Mouse (Mus musculus): Measurements from ENCODE around the gene Gm20388. TPM values are rescaled to one million over a fixed set of nuclear protein-coding genes. Genes with fewer than 3 reads are reported as not detected.
A peak's percentile ranks its signal among the peaks of the same experiment; 100 is the strongest.

The Gm20388 gene
- polyA plus RNA-seq, 1 experiment from 2014 or later, result 5.3 TPM

DNA sequence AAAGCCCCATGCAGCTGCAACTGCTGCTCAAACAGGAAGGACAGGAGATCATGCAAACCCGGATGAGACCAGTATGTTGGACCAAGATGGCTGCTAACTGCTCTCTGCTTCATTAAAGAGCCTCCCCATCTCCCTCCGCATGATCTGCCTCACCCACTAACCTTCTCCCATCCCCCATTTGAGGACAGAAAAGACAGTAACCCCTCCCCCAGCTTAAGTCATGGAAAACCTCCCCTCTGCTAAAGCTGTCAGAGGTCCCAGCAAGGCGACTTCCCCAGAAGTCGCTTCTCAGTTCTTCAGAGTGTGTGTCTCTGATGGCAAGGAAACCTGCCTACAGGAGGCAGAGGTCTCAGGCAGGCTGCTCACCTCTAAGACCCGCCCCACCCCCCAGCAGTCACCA is 1777.9 kb downstream of the Gm20388 start:
- ATAC-seq (replicated peaks; ENCODE audit: low FRiP score), result no peak
- Histone ChIP-seq H3K36me3 (ENCODE audit: control insufficient read depth, insufficient read depth, low read length) (no peaks in the 10 kb centered on the region), H3K9me3 (ENCODE audit: control insufficient read depth, low read length) (no peaks in the 10 kb centered on the region), H3K9ac (ENCODE audit: low read depth, low read length) (no peak overlapping the region), H3K27ac (ENCODE audit: low read depth, low read length) (no peak overlapping the region), H3K4me1 (replicated peaks; ENCODE audit: control insufficient read depth, insufficient read depth, low read length) (no peaks in the 10 kb centered on the region), H3K4me3 (ENCODE audit: low read depth, low read length) (no peak overlapping the region), H3K27me3 (replicated peaks; ENCODE audit: control insufficient read depth, insufficient read depth, low read length) (no peaks in the 10 kb centered on the region), H3K4me2 (no peak overlapping the region)
- no peak for DNase-seq (ENCODE audit: low spot score)
- 30% methylated on average over 5 of the region's 5 CpGs for WGBS

GRCm38 (mm10) chr8:121694453-121694852 is 1783.8 kb downstream of the Gm20388 start:
- Histone ChIP-seq H3K36me3 (ENCODE audit: control insufficient read depth, insufficient read depth, low read length) (no peaks in the 10 kb centered on the region), H3K4me1 (replicated peaks; ENCODE audit: control insufficient read depth, insufficient read depth, low read length) (peaks cover 5% of the 10 kb centered on the region; the same call in 1 of the 2 replicates), H3K27me3 (replicated peaks; ENCODE audit: control insufficient read depth, insufficient read depth, low read length) (0 out of 2 replicates have a peak, but pooled peaks cover 3% of the 10 kb centered on the region), H3K9ac (ENCODE audit: low read depth, low read length) (no peak overlapping the region), H3K4me3 (ENCODE audit: low read depth, low read length) (no peak overlapping the region), H3K9me3 (ENCODE audit: control insufficient read depth, low read length) (no peaks in the 10 kb centered on the region), H3K4me2 (no peak overlapping the region), H3K27ac (ENCODE audit: low read depth, low read length) (no peak overlapping the region)
- WGBS, result 52% methylated on average over 4 of the region's 4 CpGs
- DNase-seq (ENCODE audit: low spot score), result no peak
- ATAC-seq (replicated peaks; ENCODE audit: low FRiP score), result no peak

DNA sequence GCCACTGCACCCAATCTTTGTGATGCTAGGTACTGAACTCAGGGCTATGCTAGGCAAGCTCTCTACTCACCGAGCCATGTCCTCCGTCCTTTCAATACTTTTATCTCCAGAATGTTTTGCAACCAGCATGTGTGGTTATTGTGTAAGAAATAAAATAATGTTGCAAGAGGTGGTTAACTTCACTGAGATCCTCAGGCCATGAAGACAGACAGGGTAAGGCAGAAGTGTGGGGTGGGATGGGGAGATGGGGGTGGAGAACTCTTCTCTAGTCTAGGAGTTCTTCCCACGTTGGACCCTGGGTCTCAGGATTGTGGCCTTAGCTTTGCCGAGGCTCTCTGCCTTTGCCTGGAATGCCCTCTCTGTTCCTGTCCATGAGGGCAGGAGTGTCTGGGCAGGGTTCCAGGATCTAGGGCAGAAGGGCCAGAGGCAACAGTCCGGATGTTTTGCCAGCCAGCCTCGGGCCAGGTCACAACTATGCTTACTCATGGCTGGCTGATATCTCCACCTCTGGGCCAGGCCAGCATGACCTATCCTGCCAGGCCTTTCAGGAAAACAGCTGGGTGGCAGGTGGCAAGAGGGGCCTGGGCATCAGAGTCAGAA is 1785.0 kb downstream of the Gm20388 start:
- H3K4me2 ChIP-seq, result no peak overlapping the region
- 78% methylated on average over 6 of the region's 6 CpGs for WGBS
- H3K4me3 ChIP-seq (ENCODE audit: low read depth, low read length), result no peak overlapping the region
- no peak overlapping the region for H3K27ac ChIP-seq (ENCODE audit: low read depth, low read length)
- no peaks in the 10 kb centered on the region for H3K36me3 ChIP-seq (ENCODE audit: control insufficient read depth, insufficient read depth, low read length)
- ATAC-seq (replicated peaks; ENCODE audit: low FRiP score) (no peak), DNase-seq (ENCODE audit: low spot score) (no peak)
- H3K4me1 ChIP-seq (replicated peaks; ENCODE audit: control insufficient read depth, insufficient read depth, low read length), result peaks cover 5% of the 10 kb centered on the region; the same call in 1 of the 2 replicates
- no peak overlapping the region for H3K9ac ChIP-seq (ENCODE audit: low read depth, low read length)
- H3K27me3 ChIP-seq (replicated peaks; ENCODE audit: control insufficient read depth, insufficient read depth, low read length), result 0 out of 2 replicates have a peak, but pooled peaks cover 3% of the 10 kb centered on the region
- no peaks in the 10 kb centered on the region for H3K9me3 ChIP-seq (ENCODE audit: control insufficient read depth, low read length)

DNA sequence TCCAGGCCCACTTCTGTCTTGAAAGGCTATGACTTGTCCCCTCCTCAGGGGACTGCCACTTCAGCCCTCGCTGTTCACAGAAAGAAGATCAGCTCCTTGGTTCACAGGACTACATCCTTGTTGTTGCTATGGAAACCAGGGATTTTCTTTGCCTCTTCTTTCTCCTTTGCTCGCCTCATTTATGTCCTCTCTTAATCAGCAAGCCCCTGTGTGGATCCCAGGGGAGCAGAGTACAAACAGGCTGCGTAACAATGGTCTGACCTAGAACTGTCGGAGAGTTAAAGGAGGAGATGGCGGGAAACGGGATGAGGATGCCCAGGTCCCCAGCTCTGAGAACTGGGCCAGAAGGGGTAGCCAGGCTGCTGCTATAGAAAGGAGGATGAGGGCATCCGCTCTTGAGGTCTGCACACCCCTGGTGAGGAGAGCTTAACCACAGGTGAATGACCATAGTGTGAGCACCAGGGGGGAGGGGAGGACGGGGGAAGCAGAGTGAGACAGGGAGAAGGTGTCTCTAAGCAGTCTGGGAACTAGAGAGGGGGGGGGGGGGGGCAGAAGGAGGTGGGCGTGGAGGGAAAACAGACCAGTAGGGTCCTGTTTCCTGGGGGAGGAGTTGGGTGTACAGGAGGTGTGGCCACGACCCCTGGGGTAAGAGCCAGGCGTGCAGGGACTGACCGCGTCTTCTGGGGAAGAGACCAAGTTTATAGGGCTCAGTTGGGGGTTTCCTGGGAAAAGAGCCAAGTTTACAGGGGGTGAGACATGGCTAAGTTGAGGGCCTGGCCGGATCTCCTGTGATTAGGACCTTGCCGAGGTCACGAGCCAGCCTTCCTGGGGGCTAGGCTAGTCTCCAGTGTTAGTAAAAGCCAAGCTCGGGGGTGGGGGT is 1787.3 kb downstream of the Gm20388 start:
- ATAC-seq (replicated peaks; ENCODE audit: low FRiP score) (no peak), DNase-seq (ENCODE audit: low spot score) (no peak)
- H3K4me2 ChIP-seq, result peak overlapping the region; percentile 45
- peaks cover 5% of the 10 kb centered on the region; the same call in 1 of the 2 replicates for H3K4me1 ChIP-seq (replicated peaks; ENCODE audit: control insufficient read depth, insufficient read depth, low read length)
- H3K4me3 ChIP-seq (ENCODE audit: low read depth, low read length), result peak overlapping the region; percentile 7; the same call in 1 of the 2 replicates
- H3K9ac ChIP-seq (ENCODE audit: low read depth, low read length), result no peak overlapping the region
- 7% methylated on average over 17 of the region's 17 CpGs for WGBS
- 0 out of 2 replicates have a peak, but pooled peaks cover 3% of the 10 kb centered on the region for H3K27me3 ChIP-seq (replicated peaks; ENCODE audit: control insufficient read depth, insufficient read depth, low read length)
- no peak overlapping the region; the same call in 1 of the 2 replicates for H3K27ac ChIP-seq (ENCODE audit: low read depth, low read length)
- no peaks in the 10 kb centered on the region for H3K9me3 ChIP-seq (ENCODE audit: control insufficient read depth, low read length)
- H3K36me3 ChIP-seq (ENCODE audit: control insufficient read depth, insufficient read depth, low read length), result no peaks in the 10 kb centered on the region

DNA sequence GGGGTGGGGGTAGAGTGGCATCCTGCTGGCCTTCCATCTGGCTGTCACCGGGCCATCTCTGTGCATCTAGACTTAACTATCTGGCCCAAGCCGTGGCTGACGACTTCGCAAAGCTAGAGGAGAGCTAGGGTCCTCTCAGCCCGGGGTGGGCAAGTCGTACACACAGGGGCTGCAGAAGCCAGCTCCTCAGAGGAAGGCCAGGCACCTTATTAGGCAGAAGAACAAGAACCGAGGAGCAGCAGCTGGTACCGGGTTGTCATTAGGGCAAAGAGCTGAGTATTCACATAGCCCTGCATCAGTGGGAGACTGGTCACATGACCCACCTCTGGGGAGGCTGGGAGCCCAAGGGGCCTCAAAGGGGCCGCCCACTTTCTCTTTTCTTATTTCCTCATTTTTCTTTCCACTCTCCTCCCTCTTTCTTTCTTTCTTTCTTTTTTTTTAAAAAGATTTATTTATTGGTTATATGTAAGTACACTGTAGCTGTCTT is 1788.0 kb downstream of the Gm20388 start:
- Histone ChIP-seq H3K9ac (ENCODE audit: low read depth, low read length) (no peak overlapping the region), H3K27me3 (replicated peaks; ENCODE audit: control insufficient read depth, insufficient read depth, low read length) (0 out of 2 replicates have a peak, but pooled peaks cover 3% of the 10 kb centered on the region), H3K4me3 (ENCODE audit: low read depth, low read length) (no peak overlapping the region), H3K9me3 (ENCODE audit: control insufficient read depth, low read length) (no peaks in the 10 kb centered on the region), H3K4me1 (replicated peaks; ENCODE audit: control insufficient read depth, insufficient read depth, low read length) (peaks cover 5% of the 10 kb centered on the region; the same call in 1 of the 2 replicates), H3K4me2 (peak overlapping the region; percentile 45), H3K27ac (ENCODE audit: low read depth, low read length) (no peak overlapping the region; the same call in 1 of the 2 replicates), H3K36me3 (ENCODE audit: control insufficient read depth, insufficient read depth, low read length) (no peaks in the 10 kb centered on the region)
- 11% methylated on average over 9 of the region's 9 CpGs for WGBS
- ATAC-seq (replicated peaks; ENCODE audit: low FRiP score) (no peak), DNase-seq (ENCODE audit: low spot score) (no peak)

DNA sequence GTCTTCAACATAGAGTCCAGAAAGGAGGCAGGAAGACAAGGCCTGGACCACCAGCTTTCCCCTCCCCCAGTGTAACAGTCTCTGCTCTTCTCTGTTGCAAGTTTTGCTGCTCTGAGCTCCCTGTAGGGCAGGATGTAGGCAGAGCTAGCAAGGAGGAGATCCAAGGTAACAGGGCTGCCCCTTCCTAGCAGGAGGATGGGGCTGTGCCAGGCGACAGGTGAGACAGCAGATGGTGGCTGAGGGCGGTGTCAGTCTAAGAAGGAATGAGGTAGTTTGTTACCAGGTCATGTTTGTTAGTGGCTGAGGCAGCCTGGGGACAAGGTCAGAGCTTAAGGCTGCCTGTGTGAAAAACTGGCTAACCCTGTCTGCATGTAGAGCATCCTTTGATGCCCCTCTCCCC is 1789.3 kb downstream of the Gm20388 start:
- Histone ChIP-seq H3K4me1 (replicated peaks; ENCODE audit: control insufficient read depth, insufficient read depth, low read length) (peaks cover 5% of the 10 kb centered on the region; the same call in 1 of the 2 replicates), H3K36me3 (ENCODE audit: control insufficient read depth, insufficient read depth, low read length) (no peaks in the 10 kb centered on the region), H3K4me3 (ENCODE audit: low read depth, low read length) (no peak overlapping the region), H3K27me3 (replicated peaks; ENCODE audit: control insufficient read depth, insufficient read depth, low read length) (0 out of 2 replicates have a peak, but pooled peaks cover 3% of the 10 kb centered on the region), H3K9me3 (ENCODE audit: control insufficient read depth, low read length) (no peaks in the 10 kb centered on the region), H3K9ac (ENCODE audit: low read depth, low read length) (no peak overlapping the region), H3K4me2 (no peak overlapping the region), H3K27ac (ENCODE audit: low read depth, low read length) (no peak overlapping the region)
- WGBS, result 76% methylated on average over 2 of the region's 2 CpGs
- ATAC-seq (replicated peaks; ENCODE audit: low FRiP score) (no peak), DNase-seq (ENCODE audit: low spot score) (no peak)

GRCm38 (mm10) chr8:121705174-121705573 is 1794.5 kb downstream of the Gm20388 start:
- no peak overlapping the region for H3K27ac ChIP-seq (ENCODE audit: low read depth, low read length)
- H3K4me3 ChIP-seq (ENCODE audit: low read depth, low read length), result no peak overlapping the region
- no peaks in the 10 kb centered on the region; the same call in none of the 2 replicates for H3K27me3 ChIP-seq (replicated peaks; ENCODE audit: control insufficient read depth, insufficient read depth, low read length)
- no peak for DNase-seq (ENCODE audit: low spot score)
- WGBS, result 60% methylated on average over 3 of the region's 3 CpGs
- no peak overlapping the region for H3K4me2 ChIP-seq
- H3K36me3 ChIP-seq (ENCODE audit: control insufficient read depth, insufficient read depth, low read length), result no peaks in the 10 kb centered on the region
- no peak overlapping the region for H3K9ac ChIP-seq (ENCODE audit: low read depth, low read length)
- no peaks in the 10 kb centered on the region for H3K4me1 ChIP-seq (replicated peaks; ENCODE audit: control insufficient read depth, insufficient read depth, low read length)
- no peak for ATAC-seq (replicated peaks; ENCODE audit: low FRiP score)
- no peaks in the 10 kb centered on the region for H3K9me3 ChIP-seq (ENCODE audit: control insufficient read depth, low read length)

GRCm38 (mm10) chr8:121706956-121707355 is 1796.3 kb downstream of the Gm20388 start:
- Histone ChIP-seq H3K27me3 (replicated peaks; ENCODE audit: control insufficient read depth, insufficient read depth, low read length) (no peaks in the 10 kb centered on the region; the same call in none of the 2 replicates), H3K4me1 (replicated peaks; ENCODE audit: control insufficient read depth, insufficient read depth, low read length) (no peaks in the 10 kb centered on the region), H3K4me2 (no peak overlapping the region), H3K9me3 (ENCODE audit: control insufficient read depth, low read length) (no peaks in the 10 kb centered on the region), H3K27ac (ENCODE audit: low read depth, low read length) (no peak overlapping the region), H3K4me3 (ENCODE audit: low read depth, low read length) (no peak overlapping the region), H3K9ac (ENCODE audit: low read depth, low read length) (no peak overlapping the region), H3K36me3 (ENCODE audit: control insufficient read depth, insufficient read depth, low read length) (no peaks in the 10 kb centered on the region)
- DNase-seq (ENCODE audit: low spot score) (no peak), ATAC-seq (replicated peaks; ENCODE audit: low FRiP score) (no peak)
- 79% methylated on average over 11 of the region's 11 CpGs for WGBS
